Mouse (Mus musculus): ENCODE results near the gene Dact1. TPM values are rescaled to one million over a fixed set of nuclear protein-coding genes. Genes with fewer than 3 reads are reported as not detected.

Gene Dact1
- polyA plus RNA-seq, 2 experiments, result 0.32 to 0.58 TPM

DNA sequence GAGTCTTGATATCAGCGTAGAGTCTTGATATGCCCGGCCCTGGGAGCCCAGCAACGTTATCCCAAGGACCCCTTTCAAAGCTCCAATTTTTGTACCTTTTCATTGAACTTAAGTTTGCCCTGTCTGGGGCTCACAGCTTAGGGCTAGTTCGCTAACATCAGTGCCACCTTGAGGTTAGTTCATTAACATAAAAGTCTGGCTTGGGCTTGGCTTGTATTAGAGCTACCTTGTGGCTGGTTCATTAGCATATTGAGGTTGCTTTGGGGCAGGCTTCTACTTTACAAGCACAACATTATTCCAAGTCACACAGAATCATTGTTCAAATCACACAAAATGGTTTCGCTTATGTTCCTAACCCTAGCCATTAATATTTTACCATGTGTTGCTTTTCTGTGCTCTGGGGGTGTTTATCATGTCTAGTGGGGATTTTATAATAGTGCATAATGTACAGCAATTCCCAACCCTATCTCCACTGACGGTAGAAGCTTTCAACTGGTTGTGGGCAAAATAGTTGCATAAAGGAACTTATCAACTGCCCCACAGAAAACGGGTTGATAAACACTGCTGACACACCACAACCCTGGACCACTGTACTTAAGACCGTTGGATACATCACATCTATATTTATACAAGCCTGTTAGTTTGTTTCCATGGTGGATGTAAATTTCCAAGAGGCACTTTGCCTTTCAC is 33.6 kb upstream of the Dact1 start:
- ATAC-seq (ENCODE audit: insufficient read depth), result no peak
- no peak for DNase-seq (ENCODE audit: low read depth in 3 of 3, low spot score in 3 of 3)
- TF ChIP-seq EP300 (IDR thresholded peaks at IDR 0.05; ENCODE audit: low read depth) (no peak), CTCF (IDR thresholded peaks at IDR 0.05; ENCODE audit: low read depth) (no peak)
- no peaks in the 10 kb centered on the region for H3K36me3 ChIP-seq (replicated peaks; ENCODE audit: control insufficient read depth, insufficient read depth, low read depth)
- no peak overlapping the region for H3K27ac ChIP-seq
- no peaks in the 10 kb centered on the region for H3K27me3 ChIP-seq (ENCODE audit: control insufficient read depth, insufficient read depth, low read length)
- H3K4me2 ChIP-seq (ENCODE audit: low read depth), result no peak overlapping the region
- no peak overlapping the region for H3K4me3 ChIP-seq (ENCODE audit: insufficient read depth in 1 of 2, low read depth in 2 of 2, low read length in 2 of 2)
- no peaks in the 10 kb centered on the region for H3K9me3 ChIP-seq (ENCODE audit: control insufficient read depth, low read length)
- H3K9ac ChIP-seq (replicated peaks), result no peak overlapping the region
- 52% methylated on average over 8 of the region's 8 CpGs for WGBS (ENCODE audit: insufficient replicate concordance)
- H3K4me1 ChIP-seq (replicated peaks; ENCODE audit: control insufficient read depth in 2 of 2, insufficient read depth in 2 of 2, low read length in 1 of 2), result no peaks in the 10 kb centered on the region

DNA sequence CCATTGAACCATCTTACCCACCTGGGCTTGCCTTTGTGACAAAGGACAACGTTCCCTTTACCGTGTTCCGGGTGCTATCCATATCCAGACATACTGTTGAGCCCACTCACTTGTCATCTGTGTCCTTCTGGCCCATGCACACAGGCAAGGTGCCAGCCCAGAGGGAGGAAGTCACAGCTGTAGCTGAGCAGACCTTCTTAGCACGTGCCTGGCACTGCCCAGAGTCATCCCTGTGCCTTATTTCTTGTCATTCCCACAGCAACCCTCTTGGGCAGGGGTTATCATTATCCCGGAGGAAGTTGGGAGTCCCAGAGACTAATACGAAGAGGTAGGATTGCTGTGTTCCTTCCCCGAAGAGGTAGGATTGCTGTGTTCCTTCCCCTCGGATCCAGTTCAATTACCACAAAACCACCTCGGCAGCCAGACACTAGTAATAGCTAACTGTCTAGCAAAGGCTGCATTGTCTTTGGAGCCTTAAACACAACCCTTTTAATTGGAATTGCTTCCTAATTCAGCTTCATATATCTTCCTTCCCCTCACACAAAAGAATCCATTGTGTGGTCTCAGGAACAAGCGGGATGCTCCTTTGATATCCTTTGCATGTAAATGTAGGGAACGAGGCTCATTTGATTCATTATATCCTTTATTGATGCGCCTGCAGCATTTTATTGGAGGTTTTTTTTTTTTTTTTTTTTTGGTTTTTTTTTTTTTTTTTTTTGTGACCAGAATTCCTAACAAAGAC is 30.0 kb upstream of the Dact1 start:
- H3K36me3 ChIP-seq (replicated peaks; ENCODE audit: control insufficient read depth, insufficient read depth, low read depth), result no peaks in the 10 kb centered on the region
- WGBS (ENCODE audit: insufficient replicate concordance), result 60% methylated on average over 12 of the region's 12 CpGs

DNA sequence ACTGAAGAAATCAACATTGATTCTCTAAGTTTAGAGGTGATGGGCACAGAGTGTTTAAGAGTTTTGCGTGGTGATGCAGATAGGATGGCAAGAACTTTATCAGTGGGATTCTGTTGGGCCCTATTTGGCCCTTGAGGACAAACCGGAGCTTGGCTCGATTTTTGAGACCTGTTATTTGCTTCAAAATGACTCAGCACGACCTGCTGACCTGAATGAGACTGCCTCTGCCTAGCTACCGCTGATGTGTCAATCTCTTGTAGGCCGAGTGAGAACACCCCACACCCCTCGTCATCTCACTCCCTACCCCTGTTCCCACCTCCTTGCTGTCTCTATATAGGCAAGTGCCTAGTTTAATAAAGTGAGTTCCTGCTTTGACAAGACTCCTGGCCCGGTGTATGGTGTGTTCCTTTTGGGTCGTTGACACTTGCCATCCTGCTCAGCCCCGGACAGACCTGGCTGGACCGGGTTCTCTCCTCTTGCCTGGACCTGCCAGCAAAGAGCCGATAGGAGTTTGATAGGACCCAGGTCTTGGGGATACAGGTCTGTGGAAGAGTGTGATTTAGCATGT is 28.4 kb upstream of the Dact1 start:
- Histone ChIP-seq H3K4me2 (ENCODE audit: low read depth) (no peak overlapping the region), H3K4me3 (ENCODE audit: insufficient read depth in 1 of 2, low read depth in 2 of 2, low read length in 2 of 2) (no peak overlapping the region), H3K9me3 (ENCODE audit: control insufficient read depth, low read length) (no peaks in the 10 kb centered on the region), H3K9ac (replicated peaks) (no peak overlapping the region), H3K27me3 (ENCODE audit: control insufficient read depth, insufficient read depth, low read length) (no peaks in the 10 kb centered on the region), H3K27ac (no peak overlapping the region), H3K4me1 (replicated peaks; ENCODE audit: control insufficient read depth in 2 of 2, insufficient read depth in 2 of 2, low read length in 1 of 2) (no peaks in the 10 kb centered on the region), H3K36me3 (replicated peaks; ENCODE audit: control insufficient read depth, insufficient read depth, low read depth) (no peaks in the 10 kb centered on the region)
- no peak for DNase-seq (ENCODE audit: low read depth in 3 of 3, low spot score in 3 of 3)
- ATAC-seq (ENCODE audit: insufficient read depth), result no peak
- no peak for TF ChIP-seq EP300 (IDR thresholded peaks at IDR 0.05; ENCODE audit: low read depth)
- no peak for TF ChIP-seq CTCF (IDR thresholded peaks at IDR 0.05; ENCODE audit: low read depth)
- WGBS (ENCODE audit: insufficient replicate concordance), result 69% methylated on average over 12 of the region's 12 CpGs

More for the DNA sequence above, 30.0 kb upstream of the Dact1 start:
- H3K9me3 ChIP-seq (ENCODE audit: control insufficient read depth, low read length), result no peaks in the 10 kb centered on the region
- TF ChIP-seq CTCF (IDR thresholded peaks at IDR 0.05; ENCODE audit: low read depth) (no peak), EP300 (IDR thresholded peaks at IDR 0.05; ENCODE audit: low read depth) (no peak)
- no peak overlapping the region for H3K9ac ChIP-seq (replicated peaks)
- ATAC-seq (ENCODE audit: insufficient read depth), result no peak
- no peaks in the 10 kb centered on the region for H3K27me3 ChIP-seq (ENCODE audit: control insufficient read depth, insufficient read depth, low read length)
- no peak for DNase-seq (ENCODE audit: low read depth in 3 of 3, low spot score in 3 of 3)
- H3K4me3 ChIP-seq (ENCODE audit: insufficient read depth in 1 of 2, low read depth in 2 of 2, low read length in 2 of 2), result no peak overlapping the region
- no peak overlapping the region for H3K4me2 ChIP-seq (ENCODE audit: low read depth)
- H3K27ac ChIP-seq, result no peak overlapping the region
- no peaks in the 10 kb centered on the region for H3K4me1 ChIP-seq (replicated peaks; ENCODE audit: control insufficient read depth in 2 of 2, insufficient read depth in 2 of 2, low read length in 1 of 2)

DNA sequence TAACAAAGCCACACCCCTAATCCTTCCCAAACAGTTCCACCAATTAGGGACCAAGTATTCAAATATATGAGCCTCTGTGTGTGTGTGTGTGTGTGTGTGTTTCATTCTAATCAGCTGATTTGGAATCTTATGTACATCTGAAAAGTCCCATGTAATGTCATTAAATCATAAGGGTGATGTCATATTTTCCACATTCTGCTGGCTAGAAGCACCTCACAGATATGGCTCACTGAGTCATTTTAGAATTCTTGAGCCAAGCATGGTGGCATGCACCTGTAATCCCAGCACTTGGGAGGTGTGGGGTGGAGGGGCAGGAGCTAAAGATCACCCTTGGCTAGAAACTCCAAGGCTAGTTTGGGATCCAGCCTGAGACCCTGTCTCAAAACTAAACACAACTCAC is 24.3 kb upstream of the Dact1 start:
- Histone ChIP-seq H3K4me3 (ENCODE audit: insufficient read depth in 1 of 2, low read depth in 2 of 2, low read length in 2 of 2) (no peak overlapping the region), H3K4me2 (ENCODE audit: low read depth) (no peak overlapping the region), H3K36me3 (replicated peaks; ENCODE audit: control insufficient read depth, insufficient read depth, low read depth) (no peaks in the 10 kb centered on the region), H3K27me3 (ENCODE audit: control insufficient read depth, insufficient read depth, low read length) (no peaks in the 10 kb centered on the region), H3K4me1 (replicated peaks; ENCODE audit: control insufficient read depth in 2 of 2, insufficient read depth in 2 of 2, low read length in 1 of 2) (no peaks in the 10 kb centered on the region), H3K9me3 (ENCODE audit: control insufficient read depth, low read length) (no peaks in the 10 kb centered on the region), H3K27ac (no peak overlapping the region), H3K9ac (replicated peaks) (no peak overlapping the region)
- ATAC-seq (ENCODE audit: insufficient read depth) (no peak), DNase-seq (ENCODE audit: low read depth in 3 of 3, low spot score in 3 of 3) (no peak)
- no peak for TF ChIP-seq EP300 (IDR thresholded peaks at IDR 0.05; ENCODE audit: low read depth)
- TF ChIP-seq CTCF (IDR thresholded peaks at IDR 0.05; ENCODE audit: low read depth), result no peak

DNA sequence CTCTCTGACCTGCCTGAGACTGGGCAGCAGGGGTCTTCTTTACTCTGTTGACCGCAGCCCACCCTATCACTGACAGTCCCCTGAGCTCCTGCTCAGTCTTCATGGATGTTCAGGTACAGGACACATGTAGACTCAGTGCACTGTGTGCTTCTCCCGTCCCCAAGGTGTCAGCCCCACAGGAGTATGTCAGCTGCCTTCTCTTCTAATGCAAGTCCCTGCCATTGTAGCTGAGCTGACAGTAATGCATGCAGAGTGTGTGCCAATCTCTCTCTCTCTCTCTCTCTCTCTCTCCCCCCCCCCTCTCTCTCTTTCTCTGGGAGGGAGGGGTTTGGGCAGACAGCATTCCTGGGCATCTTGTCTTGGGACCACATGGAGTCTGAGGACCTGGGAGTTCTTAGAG is 19.2 kb upstream of the Dact1 start:
- ATAC-seq (ENCODE audit: insufficient read depth) (no peak), DNase-seq (ENCODE audit: low read depth in 3 of 3, low spot score in 3 of 3) (no peak)
- H3K9ac ChIP-seq (replicated peaks), result no peak overlapping the region
- peaks cover 0 to 7% of the 10 kb centered on the region in 2 experiments; a peak in 3 of 4 replicates for H3K4me1 ChIP-seq (replicated peaks; ENCODE audit: control insufficient read depth in 2 of 2, insufficient read depth in 2 of 2, low read length in 1 of 2)
- H3K27ac ChIP-seq, result no peak overlapping the region
- no peak overlapping the region for H3K4me2 ChIP-seq (ENCODE audit: low read depth)
- H3K27me3 ChIP-seq (ENCODE audit: control insufficient read depth, insufficient read depth, low read length), result no peaks in the 10 kb centered on the region
- H3K9me3 ChIP-seq (ENCODE audit: control insufficient read depth, low read length), result no peaks in the 10 kb centered on the region
- TF ChIP-seq EP300 (IDR thresholded peaks at IDR 0.05; ENCODE audit: low read depth), result no peak
- no peak for TF ChIP-seq CTCF (IDR thresholded peaks at IDR 0.05; ENCODE audit: low read depth)
- no peaks in the 10 kb centered on the region for H3K36me3 ChIP-seq (replicated peaks; ENCODE audit: control insufficient read depth, insufficient read depth, low read depth)
- no peak overlapping the region for H3K4me3 ChIP-seq (ENCODE audit: insufficient read depth in 1 of 2, low read depth in 2 of 2, low read length in 2 of 2)
- WGBS (ENCODE audit: insufficient replicate concordance), result 53% methylated on average over 2 of the region's 2 CpGs

All from liver, embryonic 14.5 days (tissue).